Mouse (Mus musculus) bone marrow macrophage, adult 2 months (primary cell): Measurements from ENCODE around the gene Ryr3.

Experiments used
- CTCF ChIP-seq: IDR thresholded peaks from 2 replicates; pipeline ENCODE4 v1.5.1; 2012; ENCODE audit warnings: low read depth, mild to moderate bottlenecking, low read length, moderate library complexity
- POLR2A ChIP-seq: IDR thresholded peaks from 2 replicates; pipeline ENCODE4 v1.6.1; 2012; ENCODE audit warnings: mild to moderate bottlenecking, low read depth, low read length, borderline replicate concordance

GRCm38 (mm10) chr2:112877404-112877803, 339.5 kb downstream of the Ryr3 start:
- TF ChIP-seq POLR2A (no peak), CTCF (no peak)
